Mouse (Mus musculus) ovary, postnatal 10 days (tissue): Measurements from ENCODE around the gene Fam107a.

Experiments used
- DNase-seq: peaks from one replicate; pipeline ENCODE4 v3.0.0; 2022; ENCODE audit warnings: low spot score

Gene Fam107a

DNA sequence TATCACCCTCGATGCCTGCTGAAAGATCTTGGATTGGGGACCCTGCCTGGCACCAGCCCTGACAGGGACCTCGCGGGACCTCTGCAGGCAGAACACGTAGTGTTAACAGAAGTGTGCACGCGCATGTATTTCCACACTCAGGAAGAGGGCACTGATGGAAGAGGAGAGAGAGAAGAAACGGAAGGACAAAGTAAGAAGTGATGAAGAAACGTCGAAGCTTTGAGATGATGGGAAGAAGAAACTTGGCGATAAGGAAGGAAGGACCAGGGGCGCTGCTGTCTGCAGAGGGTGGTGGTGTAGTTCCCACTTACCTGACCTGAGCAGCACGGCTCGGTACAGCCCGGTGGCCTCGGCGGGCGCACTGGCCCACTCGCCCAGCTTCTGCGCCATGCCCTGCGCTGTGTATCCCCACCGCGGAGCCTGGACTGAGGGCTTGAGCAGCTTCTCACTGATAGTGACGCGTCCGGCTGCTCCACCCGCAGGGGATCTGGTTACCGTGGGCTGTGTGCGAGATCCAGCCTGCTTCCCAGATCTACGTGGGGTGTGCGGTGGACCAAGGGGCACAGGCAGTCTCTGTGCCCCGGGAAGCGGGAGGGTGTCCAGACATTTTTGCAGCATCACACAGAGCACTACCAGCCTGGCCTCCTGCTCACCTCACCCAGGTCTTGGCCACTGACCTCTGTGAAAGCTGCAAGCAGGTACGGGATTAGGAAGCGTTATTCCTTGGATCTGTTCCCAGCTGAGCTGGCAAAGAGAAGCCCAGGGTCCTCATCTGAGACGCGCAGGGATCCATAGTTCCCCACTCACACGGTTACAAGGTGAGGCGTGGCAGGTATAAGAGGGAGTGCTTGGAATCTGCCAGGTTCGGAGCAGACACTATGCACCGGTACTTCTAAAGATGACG, at the start of gene Fam107a:
Gene Fam107a (minus strand): TSS at position 830 of the 904 bp plus-strand sequence.
- DNase-seq = no peak

DNA sequence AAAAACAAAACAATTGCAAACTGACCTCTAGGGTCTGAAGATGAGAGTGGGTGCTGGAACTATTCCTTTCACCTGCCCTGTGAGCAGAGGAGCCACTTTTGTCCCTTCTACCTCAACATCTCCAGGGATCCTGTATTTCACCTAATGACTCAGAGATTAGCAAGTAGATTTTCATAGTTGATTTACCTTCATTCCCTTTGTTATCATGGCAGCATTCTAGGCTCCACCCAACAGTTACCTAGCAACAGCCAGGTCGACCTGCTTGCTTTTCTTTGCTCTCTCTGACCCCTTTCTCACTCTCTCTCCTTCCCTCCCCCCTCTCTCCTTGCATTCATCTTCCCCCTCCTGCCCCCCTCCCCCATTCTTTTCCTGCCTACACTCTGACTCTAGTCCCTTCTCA, 49.3 kb upstream of the Fam107a start:
- DNase-seq = no peak

DNA sequence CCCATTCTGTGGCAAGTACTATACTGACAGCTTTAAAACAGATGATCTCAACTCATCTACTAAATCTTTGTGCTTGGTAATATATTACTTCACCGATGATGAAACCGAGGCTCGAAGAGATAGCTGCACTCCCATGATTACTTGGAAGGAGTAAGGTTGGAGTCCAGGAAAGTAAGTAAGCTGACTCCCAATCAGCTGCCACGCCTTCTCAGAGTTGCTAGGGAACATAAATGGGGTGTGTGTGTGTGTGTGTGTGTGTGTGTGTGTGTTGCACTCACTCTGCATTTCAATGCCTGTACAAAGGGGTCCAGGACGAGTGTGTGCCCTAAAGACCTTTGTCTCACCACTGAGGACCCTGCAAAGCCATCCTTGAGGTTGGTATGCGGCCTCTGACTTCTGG, 48.0 kb upstream of the Fam107a start:
- DNase-seq = no peak

DNA sequence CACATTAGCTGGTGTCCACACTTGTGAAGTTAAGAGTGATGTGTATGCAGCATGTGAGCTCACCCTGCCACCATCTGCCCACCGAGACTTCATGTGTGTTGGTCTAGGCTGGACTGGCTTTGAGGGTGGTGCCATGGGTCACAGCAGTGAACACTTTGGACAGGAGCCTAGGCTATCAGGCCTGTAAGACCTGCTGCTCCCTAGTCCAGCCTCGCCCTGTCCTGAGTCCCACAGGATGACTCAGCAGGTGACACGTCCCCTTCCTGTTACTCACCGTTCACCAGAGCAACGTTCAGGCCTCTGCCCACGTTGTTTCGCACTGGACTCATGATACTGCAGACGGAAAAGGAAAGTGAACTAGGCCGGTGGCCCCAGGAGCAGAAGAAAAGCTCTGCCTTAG, 39.0 kb upstream of the Fam107a start:
- DNase-seq = no peak

DNA sequence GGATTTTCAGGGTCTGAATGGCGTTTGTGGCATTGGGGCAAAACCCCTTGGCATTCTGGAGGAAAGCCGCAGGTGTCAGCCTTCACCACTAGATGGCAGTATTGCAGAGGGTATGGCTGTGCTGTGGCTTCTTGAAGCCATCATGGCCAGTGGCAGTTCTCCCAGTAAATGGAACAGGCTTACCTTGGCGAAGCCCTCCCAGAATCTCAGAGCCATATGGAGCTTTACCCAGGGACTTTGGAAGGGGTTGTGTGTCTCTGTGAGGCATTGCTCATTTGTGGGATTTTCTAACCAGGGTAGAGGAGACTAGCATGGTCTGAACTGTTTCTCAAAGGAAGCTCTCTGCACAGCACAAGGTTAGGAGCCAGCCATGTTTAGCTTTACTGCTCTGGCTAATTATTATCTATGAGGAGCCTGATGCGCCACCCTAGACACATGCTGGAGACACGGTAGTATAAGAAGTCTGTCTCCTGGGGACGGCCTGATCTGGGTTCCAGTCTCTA, 38.2 kb upstream of the Fam107a start:
- DNase-seq = peak; percentile 45

DNA sequence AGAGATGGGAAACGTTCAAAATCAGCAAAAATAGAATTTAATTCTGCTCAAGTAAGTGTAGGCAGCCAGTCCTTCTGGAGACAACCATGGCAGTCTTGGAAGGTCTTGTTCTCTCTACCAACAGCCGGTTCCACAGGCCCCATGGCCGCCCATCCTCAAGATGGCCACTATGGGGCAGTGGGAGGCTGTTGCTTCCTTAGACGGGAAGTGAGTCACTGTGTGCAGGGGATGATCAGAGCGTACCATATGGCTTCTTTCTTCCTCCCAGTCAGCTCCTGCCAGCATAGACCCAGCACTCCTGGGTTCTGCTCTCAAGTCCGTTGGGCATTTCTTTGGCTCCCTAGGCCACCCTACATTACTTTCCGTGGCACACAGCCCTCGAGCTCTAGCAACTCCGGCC, 31.1 kb upstream of the Fam107a start:
- no peak for DNase-seq

DNA sequence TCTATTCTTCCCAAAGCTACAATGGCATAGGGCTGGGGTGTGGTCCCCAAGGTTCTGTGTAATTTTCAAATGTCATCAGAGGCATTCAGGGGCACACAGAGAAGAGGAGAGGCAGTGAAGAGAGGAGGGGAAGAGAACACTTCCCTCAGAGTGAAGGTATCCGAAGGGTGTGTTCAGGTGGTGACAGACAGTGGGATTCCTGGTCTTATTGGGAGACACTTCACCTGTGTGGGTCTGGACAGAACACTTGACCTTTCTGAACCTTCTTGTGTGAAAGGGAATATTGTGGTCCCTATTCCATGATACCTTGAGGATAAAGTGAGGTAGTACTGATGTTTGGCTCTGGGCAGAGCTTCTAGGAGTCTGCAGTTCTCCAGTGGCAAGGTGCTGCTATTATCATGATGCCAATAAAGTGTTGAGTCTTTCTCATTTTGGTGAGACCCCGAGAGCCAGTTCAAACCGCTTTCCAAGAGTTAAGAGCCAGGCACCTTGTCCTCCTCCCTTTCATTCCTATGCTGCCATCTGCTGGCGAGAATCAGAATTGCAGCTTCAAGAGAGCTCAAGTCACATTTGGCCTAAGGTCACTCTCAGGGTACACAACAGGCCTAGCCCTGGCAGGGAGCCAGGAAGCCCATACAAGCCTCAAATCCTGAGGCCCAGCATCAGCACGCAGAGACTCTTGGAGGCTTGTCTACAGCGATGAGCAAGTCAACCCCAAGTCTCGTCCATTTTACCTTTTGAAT, 28.6 kb upstream of the Fam107a start:
- peak; percentile 81 for DNase-seq

DNA sequence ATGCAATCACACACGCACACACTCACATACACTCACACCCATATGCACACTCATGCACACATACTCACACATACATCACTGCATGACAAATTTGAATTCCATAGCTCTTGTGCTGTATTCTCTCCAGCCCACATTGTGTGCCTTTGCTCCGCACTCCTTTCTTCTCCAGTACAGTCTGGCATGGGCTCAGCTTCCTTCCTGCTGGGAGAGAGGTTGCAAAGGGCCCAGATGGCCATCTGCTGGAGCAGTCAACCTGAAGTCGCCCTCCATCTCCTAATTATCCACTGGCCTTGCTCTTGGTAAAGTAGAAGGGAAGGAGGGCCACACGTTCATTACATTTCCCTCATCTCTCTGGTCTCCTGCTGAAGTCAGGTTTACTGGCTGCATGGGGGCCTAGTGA, 27.7 kb upstream of the Fam107a start:
- DNase-seq = no peak

DNA sequence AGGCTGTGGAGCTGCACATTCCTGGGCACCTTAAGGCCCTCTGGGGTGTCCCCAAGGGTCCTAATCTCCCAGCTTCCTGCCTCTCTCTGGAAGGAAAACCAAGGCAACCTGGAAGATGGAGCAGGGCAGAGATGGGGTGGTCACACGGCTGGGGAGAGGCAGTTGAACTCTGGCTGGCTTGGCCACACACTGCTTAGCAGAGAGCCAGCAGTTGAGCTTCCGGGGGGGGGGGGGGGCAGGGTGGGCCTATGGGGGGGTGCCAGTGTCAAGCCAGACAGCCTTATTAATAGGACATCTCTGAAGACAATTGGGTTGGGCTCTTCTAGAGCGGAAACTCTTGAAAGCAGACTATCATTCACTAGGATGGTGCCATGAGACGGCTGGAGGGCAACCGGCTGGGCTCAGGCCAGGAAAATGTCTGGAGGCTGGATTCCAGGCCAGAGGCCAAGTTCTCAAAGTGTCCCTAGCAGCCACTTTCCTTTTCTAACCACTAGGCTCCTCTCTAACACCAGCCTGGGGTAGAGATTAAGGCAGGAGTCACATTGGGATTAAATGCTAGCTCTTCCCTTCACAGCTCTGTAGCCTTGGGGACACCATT, 24.8 kb upstream of the Fam107a start:
- no peak for DNase-seq

DNA sequence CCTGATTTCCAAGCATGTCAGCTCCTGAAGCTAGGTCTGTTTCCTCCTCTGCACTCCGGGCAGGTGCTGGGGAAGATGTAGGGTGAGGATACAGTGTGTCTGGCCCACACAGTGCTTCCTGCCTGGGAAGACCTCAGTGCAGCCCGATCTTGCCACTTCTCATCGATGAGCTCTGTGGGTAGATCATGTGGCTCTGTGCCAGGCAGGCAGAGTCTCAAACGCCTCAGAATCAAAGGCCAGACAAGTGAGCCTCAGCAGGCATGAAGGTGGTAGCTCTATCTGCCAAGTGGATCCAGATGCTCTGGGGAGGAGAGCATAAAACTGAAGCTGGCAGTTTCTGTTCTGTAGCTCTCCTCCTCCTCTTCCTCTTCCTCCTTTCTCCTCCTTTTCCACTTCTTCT, 22.4 kb upstream of the Fam107a start:
- no peak for DNase-seq

DNA sequence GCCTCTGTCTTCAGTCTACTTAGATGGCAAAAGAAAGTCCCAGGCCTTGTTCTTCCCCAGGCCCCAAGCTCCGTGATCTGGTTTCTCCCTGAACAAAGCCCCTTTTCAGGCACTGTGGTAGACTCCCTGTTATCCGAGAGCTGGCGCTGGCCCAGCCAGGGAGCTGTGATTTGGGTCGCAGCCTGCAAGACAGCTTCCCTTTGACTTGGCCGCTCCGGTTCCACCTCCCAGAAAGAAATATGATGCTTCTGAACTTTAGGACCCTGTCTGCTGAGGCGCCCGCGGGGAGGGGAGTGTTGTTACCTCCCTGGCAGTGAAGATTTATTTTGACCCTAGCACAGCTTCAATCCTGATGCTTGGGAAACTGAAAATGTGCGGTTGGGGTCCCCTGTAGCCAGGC, 18.1 kb upstream of the Fam107a start:
- DNase-seq = no peak

DNA sequence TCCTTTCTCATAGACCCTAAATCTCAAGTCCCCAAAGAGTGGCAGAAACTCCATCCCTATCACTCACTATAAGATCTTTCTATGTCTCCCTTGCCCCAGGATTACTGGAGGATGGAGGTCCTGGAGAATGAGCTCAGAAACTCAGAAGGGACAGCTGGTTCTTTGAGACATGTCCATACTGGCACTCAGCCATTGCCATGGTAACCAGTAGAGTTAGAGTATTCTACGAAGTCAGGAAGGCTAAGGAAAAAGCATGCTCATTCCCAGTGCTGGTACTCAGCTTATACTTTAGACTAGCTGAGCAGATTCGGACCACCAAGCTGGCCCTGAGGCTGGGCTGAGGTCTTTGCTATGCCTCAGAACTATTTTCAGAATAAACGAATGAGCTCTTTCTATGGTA, 16.7 kb upstream of the Fam107a start:
- no peak for DNase-seq

DNA sequence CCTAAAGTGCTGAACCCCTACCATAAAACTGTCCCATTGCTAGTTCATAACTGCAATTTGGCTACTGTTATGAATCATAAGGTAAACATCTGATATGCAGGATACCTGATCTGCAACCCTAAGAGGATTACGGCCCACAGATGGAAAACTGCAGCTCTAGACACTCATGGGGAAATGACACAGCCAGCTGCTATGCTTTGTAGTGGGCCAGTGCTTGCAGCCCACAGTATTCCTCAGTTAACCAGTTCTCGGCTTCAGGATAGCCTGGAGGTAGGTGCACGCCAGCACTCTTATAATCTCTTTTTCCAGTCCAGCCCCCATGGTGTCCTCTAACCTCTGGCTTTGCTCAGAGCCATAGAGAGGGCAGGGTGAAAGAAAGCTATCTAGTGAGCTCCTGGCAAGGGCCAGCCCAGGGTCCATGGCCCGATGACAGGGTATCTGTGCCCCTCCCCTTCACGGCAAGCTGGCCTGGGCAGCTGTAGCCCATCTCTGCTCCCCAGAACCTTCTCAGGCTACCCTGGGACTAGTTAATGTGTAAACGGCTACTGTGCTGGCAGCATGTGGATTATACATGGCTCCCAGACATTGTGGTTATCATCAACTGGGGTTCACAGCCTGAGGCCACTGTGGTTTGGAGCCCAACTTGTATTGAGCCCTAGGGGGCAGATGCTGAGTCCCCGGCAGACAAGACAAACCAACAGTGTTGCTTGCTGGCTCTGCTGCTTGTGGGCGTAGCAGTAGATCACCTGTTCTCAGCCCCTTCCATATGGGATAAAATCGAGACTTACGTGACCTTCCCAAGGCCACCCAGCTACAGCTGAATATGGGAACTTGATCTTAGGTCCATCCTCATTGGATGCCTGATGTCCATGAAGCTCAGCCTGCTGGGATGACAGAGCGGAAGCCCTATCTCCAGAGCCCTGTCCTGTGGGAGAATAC, 14.8 kb upstream of the Fam107a start:
- no peak for DNase-seq

DNA sequence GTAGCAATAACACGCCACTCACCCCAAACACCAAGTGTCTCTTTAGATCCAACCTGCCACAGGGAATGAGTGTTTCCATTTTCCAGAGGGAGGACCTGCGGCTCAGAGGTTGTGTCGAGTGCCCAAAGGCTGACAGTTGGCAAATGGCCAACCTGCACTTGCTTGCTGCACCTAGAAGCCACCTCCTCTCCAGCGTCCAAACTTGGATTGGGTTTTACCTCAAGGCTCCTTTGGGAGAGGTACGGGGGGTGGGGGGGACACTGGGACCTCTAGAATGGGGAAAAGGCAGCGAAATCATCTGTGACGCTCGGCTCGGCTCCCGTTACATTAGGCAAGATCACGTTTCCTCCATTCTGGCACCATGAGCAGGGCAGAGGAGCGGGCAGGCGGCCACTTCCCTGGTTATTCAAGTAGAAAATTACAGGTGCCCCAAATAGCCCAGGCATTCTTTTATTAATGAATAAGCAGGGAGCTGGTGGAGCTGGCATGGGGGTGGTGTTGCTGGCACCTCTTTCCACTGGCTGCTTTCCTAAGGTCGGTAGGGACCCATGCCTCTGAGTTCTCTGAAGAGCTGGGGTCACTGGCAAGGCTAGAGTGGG, 13.6 kb upstream of the Fam107a start:
- DNase-seq = no peak

DNA sequence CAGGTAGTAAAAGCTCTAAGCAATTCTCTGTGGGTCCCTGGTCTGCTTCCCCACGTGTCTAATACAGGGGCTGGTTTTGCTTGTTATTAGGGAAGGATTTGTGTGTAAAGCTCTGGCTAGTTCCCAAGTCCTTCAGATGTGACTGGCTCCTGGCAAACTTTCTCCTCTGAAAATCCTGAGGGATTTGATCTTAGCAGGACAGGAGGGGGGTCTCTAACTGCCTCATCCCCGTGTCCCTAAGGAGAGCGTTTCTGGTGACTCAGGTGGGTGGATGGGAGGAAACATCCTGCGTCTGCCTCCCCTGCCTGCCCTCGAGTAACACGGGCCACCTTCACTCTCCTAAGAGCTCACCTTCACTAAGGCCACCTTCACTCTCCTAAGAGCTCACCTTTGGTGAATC, 12.6 kb upstream of the Fam107a start:
- no peak for DNase-seq

DNA sequence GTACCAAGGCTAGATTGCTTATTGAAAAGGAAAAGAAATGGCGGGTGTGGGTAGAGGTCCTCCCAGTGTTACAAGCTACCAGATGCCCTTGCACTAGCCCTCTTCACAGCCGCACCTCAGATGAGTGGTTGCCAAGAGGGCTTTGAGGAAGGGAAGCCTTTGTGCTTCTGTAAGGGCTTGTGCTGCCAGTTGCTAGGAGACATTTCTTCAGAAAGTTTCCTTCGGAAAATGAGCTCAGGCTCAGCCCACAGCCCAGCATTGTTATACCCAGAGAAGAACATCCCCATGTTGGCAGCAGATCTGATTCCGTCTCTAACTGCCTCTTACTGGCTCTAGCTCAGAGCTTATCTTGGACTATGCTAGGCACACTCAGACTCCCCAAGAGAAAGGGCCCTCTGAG, 11.7 kb upstream of the Fam107a start:
- no peak for DNase-seq

DNA sequence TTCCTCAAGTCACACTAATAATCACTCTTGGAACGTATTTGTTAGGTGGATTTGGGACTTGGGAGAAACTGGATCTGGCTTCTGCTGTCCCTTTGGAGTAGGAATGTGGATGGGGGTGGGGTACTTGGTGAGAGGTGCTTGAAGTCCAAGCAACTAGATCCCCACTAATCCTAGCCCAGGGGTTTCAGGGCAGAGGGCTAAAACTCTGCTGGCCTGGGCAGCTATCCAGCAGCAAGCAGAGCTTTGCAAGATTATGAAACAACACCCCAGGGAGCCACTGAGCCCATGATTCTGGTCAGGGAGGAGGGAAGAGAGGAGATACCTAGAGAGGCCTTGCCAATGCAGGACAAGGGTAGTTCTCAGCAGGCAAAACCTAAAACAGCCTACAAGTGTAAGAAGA, 9.5 kb upstream of the Fam107a start:
- DNase-seq = no peak

DNA sequence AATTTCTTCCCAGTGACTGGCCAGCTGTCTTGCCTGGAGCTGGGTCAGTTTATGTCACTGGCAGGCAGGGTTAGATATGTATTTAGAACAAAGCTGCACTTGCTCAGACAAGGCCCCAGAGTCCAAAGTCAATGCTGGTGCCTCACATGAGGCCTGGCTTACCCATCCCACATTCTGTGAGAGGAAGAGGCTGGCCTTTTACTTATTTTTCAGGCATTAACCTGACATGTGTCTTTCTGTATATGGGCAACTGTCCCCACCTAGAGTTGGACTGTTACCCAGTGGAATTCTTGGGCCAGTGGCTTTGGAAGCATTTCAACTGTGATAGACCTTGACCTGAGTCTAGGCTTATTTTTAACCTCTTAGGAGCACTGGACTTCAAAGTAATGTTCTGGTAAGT, 9.1 kb upstream of the Fam107a start:
- no peak for DNase-seq

DNA sequence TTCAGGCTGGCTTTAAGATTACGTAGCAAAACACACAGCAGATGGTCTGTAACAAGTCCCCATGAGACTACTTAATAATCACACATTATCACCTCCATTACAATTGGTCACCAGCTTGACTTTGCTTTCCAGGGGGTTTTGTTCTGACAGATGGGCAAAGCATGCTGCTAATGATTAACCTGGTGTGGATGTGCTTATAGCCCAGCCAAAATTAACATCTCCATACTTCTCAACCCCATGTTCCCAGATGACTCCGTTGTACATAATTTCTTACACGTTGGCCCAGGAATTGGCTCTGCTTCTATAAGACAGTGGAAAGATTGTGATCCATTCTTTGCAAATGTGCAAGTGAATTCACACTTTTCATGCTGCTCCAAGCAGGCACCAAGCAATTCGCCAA, 7.9 kb upstream of the Fam107a start:
- no peak for DNase-seq

DNA sequence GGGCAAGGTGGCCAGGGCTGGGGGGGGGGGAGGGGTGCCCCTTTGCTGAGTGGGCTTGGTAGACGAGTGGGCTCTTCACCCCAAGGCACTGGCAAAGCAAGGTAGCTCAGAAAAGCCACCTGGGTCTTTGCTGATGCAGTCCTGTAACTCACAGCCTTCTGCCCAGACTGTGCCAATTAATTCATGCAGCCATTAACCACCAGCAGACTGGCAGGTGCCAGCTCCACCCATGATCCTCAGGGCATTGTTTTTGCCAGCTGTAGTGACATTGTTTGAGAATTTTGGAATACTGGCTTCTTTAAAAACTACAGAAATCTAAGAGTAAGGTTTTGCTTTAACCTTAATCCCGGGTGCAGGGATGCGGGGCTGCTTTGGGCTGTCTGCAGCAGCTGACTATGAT, 2.7 kb upstream of the Fam107a start:
- no peak for DNase-seq
